Mouse (Mus musculus): ENCODE measurements at regions not wholly inside any gene's neighbourhood (a gene's known extent, or its start where the extent isn't known, plus 50 kb on each side); places are given as distances from the start of the nearest gene placed in this dataset.
"Not testable (repeated sequence)": the region's sequence is repeated elsewhere in the genome, so short reads cannot be mapped to it uniquely, and the experiment has no call there.

- 0 out of 4 replicates have a peak, but pooled peaks cover 0 to 2% of the 10 kb centered on the region in 2 experiments for H3K4me1 ChIP-seq (ENCODE audit: control insufficient read depth in 2 of 2, insufficient read depth in 2 of 2, low read length in 2 of 2)
- H3K27me3 ChIP-seq (ENCODE audit: control insufficient read depth, insufficient read depth, low read length) = no peaks in the 10 kb centered on the region
Measured at GRCm38 (mm10) chr13:102014514-102014913, 246.5 kb upstream of the Pik3r1 start.

GRCm38 (mm10) chr13:102014958-102015357 lies 246.9 kb upstream of the Pik3r1 start:
- Histone ChIP-seq H3K9me3 (ENCODE audit: control insufficient read depth, low read length) (no peaks in the 10 kb centered on the region), H3K4me2 (ENCODE audit: low read length) (no peak overlapping the region), H3K4me3 (ENCODE audit: control insufficient read depth in 1 of 2, insufficient read depth in 1 of 2, low read depth in 1 of 2, low read length in 2 of 2) (no peak overlapping the region), H3K27ac (replicated peaks in 1 of 2; ENCODE audit: control insufficient read depth in 1 of 2, insufficient read depth in 1 of 2, low read depth in 2 of 2, low read length in 2 of 2) (no peak overlapping the region), H3K27me3 (ENCODE audit: control insufficient read depth, insufficient read depth, low read length) (no peaks in the 10 kb centered on the region), H3K9ac (ENCODE audit: low read length) (no peak overlapping the region), H3K36me3 (ENCODE audit: control insufficient read depth, insufficient read depth, low read length) (no peaks in the 10 kb centered on the region), H3K4me1 (ENCODE audit: control insufficient read depth in 2 of 2, insufficient read depth in 2 of 2, low read length in 2 of 2) (0 out of 4 replicates have a peak, but pooled peaks cover 0 to 2% of the 10 kb centered on the region in 2 experiments)
- WGBS = 57% methylated on average over 3 of the region's 3 CpGs
- no peak for ATAC-seq (ENCODE audit: insufficient number of reproducible peaks, insufficient read depth, low FRiP score, low read depth)

More at GRCm38 (mm10) chr13:102014514-102014913, 246.5 kb upstream of the Pik3r1 start:
- WGBS = 72% methylated on average over 2 of the region's 2 CpGs
- no peak overlapping the region for H3K9ac ChIP-seq (ENCODE audit: low read length)
- H3K36me3 ChIP-seq (ENCODE audit: control insufficient read depth, insufficient read depth, low read length) = no peaks in the 10 kb centered on the region
- no peaks in the 10 kb centered on the region for H3K9me3 ChIP-seq (ENCODE audit: control insufficient read depth, low read length)
- no peak overlapping the region for H3K27ac ChIP-seq (replicated peaks in 1 of 2; ENCODE audit: control insufficient read depth in 1 of 2, insufficient read depth in 1 of 2, low read depth in 2 of 2, low read length in 2 of 2)
- H3K4me2 ChIP-seq (ENCODE audit: low read length) = no peak overlapping the region
- no peak overlapping the region for H3K4me3 ChIP-seq (ENCODE audit: control insufficient read depth in 1 of 2, insufficient read depth in 1 of 2, low read depth in 1 of 2, low read length in 2 of 2)
- no peak for ATAC-seq (ENCODE audit: insufficient number of reproducible peaks, insufficient read depth, low FRiP score, low read depth)

- H3K9ac ChIP-seq (ENCODE audit: low read length) = no peak overlapping the region
- WGBS = 90% methylated on average over 5 of the region's 5 CpGs
- H3K4me1 ChIP-seq (ENCODE audit: control insufficient read depth in 2 of 2, insufficient read depth in 2 of 2, low read length in 2 of 2) = 0 out of 4 replicates have a peak, but pooled peaks cover 0 to 2% of the 10 kb centered on the region in 2 experiments
- H3K27me3 ChIP-seq (ENCODE audit: control insufficient read depth, insufficient read depth, low read length) = no peaks in the 10 kb centered on the region
- no peak for ATAC-seq (ENCODE audit: insufficient number of reproducible peaks, insufficient read depth, low FRiP score, low read depth)
- no peaks in the 10 kb centered on the region for H3K9me3 ChIP-seq (ENCODE audit: control insufficient read depth, low read length)
- H3K27ac ChIP-seq (replicated peaks in 1 of 2; ENCODE audit: control insufficient read depth in 1 of 2, insufficient read depth in 1 of 2, low read depth in 2 of 2, low read length in 2 of 2) = no peak overlapping the region
- H3K4me3 ChIP-seq (ENCODE audit: control insufficient read depth in 1 of 2, insufficient read depth in 1 of 2, low read depth in 1 of 2, low read length in 2 of 2) = no peak overlapping the region
- no peak overlapping the region for H3K4me2 ChIP-seq (ENCODE audit: low read length)
- no peaks in the 10 kb centered on the region for H3K36me3 ChIP-seq (ENCODE audit: control insufficient read depth, insufficient read depth, low read length)
Measured at GRCm38 (mm10) chr13:102016518-102016917, 248.5 kb upstream of the Pik3r1 start.

- no peak overlapping the region for H3K4me2 ChIP-seq (ENCODE audit: low read length)
- no peak for ATAC-seq (ENCODE audit: insufficient number of reproducible peaks, insufficient read depth, low FRiP score, low read depth)
- 77% methylated on average over 1 of the region's 1 CpGs for WGBS
Measured at GRCm38 (mm10) chr13:102022273-102022672, 254.3 kb upstream of the Pik3r1 start.

GRCm38 (mm10) chr13:102022757-102023156 lies 254.7 kb upstream of the Pik3r1 start:
- no peak overlapping the region for H3K4me2 ChIP-seq (ENCODE audit: low read length)
- no peaks in the 10 kb centered on the region for H3K36me3 ChIP-seq (ENCODE audit: control insufficient read depth, insufficient read depth, low read length)
- H3K9me3 ChIP-seq (ENCODE audit: control insufficient read depth, low read length) = no peaks in the 10 kb centered on the region
- H3K4me3 ChIP-seq (ENCODE audit: control insufficient read depth in 1 of 2, insufficient read depth in 1 of 2, low read depth in 1 of 2, low read length in 2 of 2) = no peak overlapping the region
- no peak for ATAC-seq (ENCODE audit: insufficient number of reproducible peaks, insufficient read depth, low FRiP score, low read depth)
- no peak overlapping the region for H3K27ac ChIP-seq (replicated peaks in 1 of 2; ENCODE audit: control insufficient read depth in 1 of 2, insufficient read depth in 1 of 2, low read depth in 2 of 2, low read length in 2 of 2)
- H3K4me1 ChIP-seq (ENCODE audit: control insufficient read depth in 2 of 2, insufficient read depth in 2 of 2, low read length in 2 of 2) = no peaks in the 10 kb centered on the region
- no peaks in the 10 kb centered on the region for H3K27me3 ChIP-seq (ENCODE audit: control insufficient read depth, insufficient read depth, low read length)
- H3K9ac ChIP-seq (ENCODE audit: low read length) = no peak overlapping the region
- 85% methylated on average over 4 of the region's 4 CpGs for WGBS

More at GRCm38 (mm10) chr13:102022273-102022672, 254.3 kb upstream of the Pik3r1 start:
- Histone ChIP-seq H3K4me1 (ENCODE audit: control insufficient read depth in 2 of 2, insufficient read depth in 2 of 2, low read length in 2 of 2) (no peaks in the 10 kb centered on the region), H3K27ac (replicated peaks in 1 of 2; ENCODE audit: control insufficient read depth in 1 of 2, insufficient read depth in 1 of 2, low read depth in 2 of 2, low read length in 2 of 2) (no peak overlapping the region), H3K4me3 (ENCODE audit: control insufficient read depth in 1 of 2, insufficient read depth in 1 of 2, low read depth in 1 of 2, low read length in 2 of 2) (no peak overlapping the region), H3K36me3 (ENCODE audit: control insufficient read depth, insufficient read depth, low read length) (no peaks in the 10 kb centered on the region), H3K9me3 (ENCODE audit: control insufficient read depth, low read length) (no peaks in the 10 kb centered on the region), H3K9ac (ENCODE audit: low read length) (no peak overlapping the region), H3K27me3 (ENCODE audit: control insufficient read depth, insufficient read depth, low read length) (no peaks in the 10 kb centered on the region)

- H3K4me3 ChIP-seq (ENCODE audit: control insufficient read depth in 1 of 2, insufficient read depth in 1 of 2, low read depth in 1 of 2, low read length in 2 of 2) = no peak overlapping the region
- no peaks in the 10 kb centered on the region for H3K9me3 ChIP-seq (ENCODE audit: control insufficient read depth, low read length)
- 94% methylated on average over 1 of the region's 1 CpGs for WGBS
- H3K27ac ChIP-seq (replicated peaks in 1 of 2; ENCODE audit: control insufficient read depth in 1 of 2, insufficient read depth in 1 of 2, low read depth in 2 of 2, low read length in 2 of 2) = no peak overlapping the region
- no peak overlapping the region for H3K9ac ChIP-seq (ENCODE audit: low read length)
- ATAC-seq (ENCODE audit: insufficient number of reproducible peaks, insufficient read depth, low FRiP score, low read depth) = no peak
- H3K4me2 ChIP-seq (ENCODE audit: low read length) = no peak overlapping the region
- no peaks in the 10 kb centered on the region for H3K4me1 ChIP-seq (ENCODE audit: control insufficient read depth in 2 of 2, insufficient read depth in 2 of 2, low read length in 2 of 2)
- H3K36me3 ChIP-seq (ENCODE audit: control insufficient read depth, insufficient read depth, low read length) = no peaks in the 10 kb centered on the region
- H3K27me3 ChIP-seq (ENCODE audit: control insufficient read depth, insufficient read depth, low read length) = no peaks in the 10 kb centered on the region
Measured at GRCm38 (mm10) chr13:102023624-102024023, 255.6 kb upstream of the Pik3r1 start.

GRCm38 (mm10) chr13:102025138-102025537 lies 257.1 kb upstream of the Pik3r1 start:
- no peak for ATAC-seq (ENCODE audit: insufficient number of reproducible peaks, insufficient read depth, low FRiP score, low read depth)
- Histone ChIP-seq H3K27me3 (ENCODE audit: control insufficient read depth, insufficient read depth, low read length) (no peaks in the 10 kb centered on the region), H3K4me3 (ENCODE audit: control insufficient read depth in 1 of 2, insufficient read depth in 1 of 2, low read depth in 1 of 2, low read length in 2 of 2) (no peak overlapping the region), H3K9ac (ENCODE audit: low read length) (no peak overlapping the region), H3K27ac (replicated peaks in 1 of 2; ENCODE audit: control insufficient read depth in 1 of 2, insufficient read depth in 1 of 2, low read depth in 2 of 2, low read length in 2 of 2) (no peak overlapping the region), H3K9me3 (ENCODE audit: control insufficient read depth, low read length) (no peaks in the 10 kb centered on the region), H3K36me3 (ENCODE audit: control insufficient read depth, insufficient read depth, low read length) (no peaks in the 10 kb centered on the region), H3K4me1 (ENCODE audit: control insufficient read depth in 2 of 2, insufficient read depth in 2 of 2, low read length in 2 of 2) (no peaks in the 10 kb centered on the region), H3K4me2 (ENCODE audit: low read length) (no peak overlapping the region)
- 77% methylated on average over 3 of the region's 3 CpGs for WGBS

GRCm38 (mm10) chr13:102025547-102025946 lies 257.5 kb upstream of the Pik3r1 start:
- not testable (repeated sequence) for H3K4me2 ChIP-seq (ENCODE audit: low read length); H3K9me3 ChIP-seq (ENCODE audit: control insufficient read depth, low read length); H3K4me3 ChIP-seq (ENCODE audit: control insufficient read depth in 1 of 2, insufficient read depth in 1 of 2, low read depth in 1 of 2, low read length in 2 of 2); H3K27me3 ChIP-seq (ENCODE audit: control insufficient read depth, insufficient read depth, low read length); H3K9ac ChIP-seq (ENCODE audit: low read length); ATAC-seq (ENCODE audit: insufficient number of reproducible peaks, insufficient read depth, low FRiP score, low read depth); H3K27ac ChIP-seq (replicated peaks in 1 of 2; ENCODE audit: control insufficient read depth in 1 of 2, insufficient read depth in 1 of 2, low read depth in 2 of 2, low read length in 2 of 2); H3K36me3 ChIP-seq (ENCODE audit: control insufficient read depth, insufficient read depth, low read length); H3K4me1 ChIP-seq (ENCODE audit: control insufficient read depth in 2 of 2, insufficient read depth in 2 of 2, low read length in 2 of 2)
- 77% methylated on average over 2 of the region's 2 CpGs for WGBS
